Mouse (Mus musculus) embryonic fibroblast, embryonic 13.5 days (primary cell): ENCODE data around the gene Upb1. TPM values are rescaled to one million over a fixed set of nuclear protein-coding genes. Genes with fewer than 3 reads are reported as not detected.
"Not testable (repeated sequence)": the region's sequence is repeated elsewhere in the genome, so short reads cannot be mapped to it uniquely, and the experiment has no call there.

Experiments used
- H3K27ac ChIP-seq: 2 replicates; pipeline ENCODE4 v1.5.1; 2012; ENCODE audit warnings: low read length, control low read depth, inconsistent platforms; ENCODE audit not compliant: insufficient read depth
- H3K4me1 ChIP-seq: 2 replicates; pipeline ENCODE4 v1.6.1; 2011; ENCODE audit warnings: low read length; ENCODE audit not compliant: control insufficient read depth, insufficient read depth
- H3K4me3 ChIP-seq: 2 replicates; pipeline ENCODE4 v1.5.1; 2011; ENCODE audit warnings: mild to moderate bottlenecking, control low read depth, low read length; ENCODE audit not compliant: insufficient read depth
- CTCF ChIP-seq: IDR thresholded peaks from 2 replicates; pipeline ENCODE4 v1.5.1; 2011; ENCODE audit warnings: mild to moderate bottlenecking, control low read depth, low read length, moderate library complexity, borderline replicate concordance; ENCODE audit not compliant: insufficient read depth
- POLR2A ChIP-seq: IDR thresholded peaks from 2 replicates; pipeline ENCODE4 v1.6.1; 2011; ENCODE audit warnings: low read depth, mild to moderate bottlenecking, control low read depth, low read length, moderate library complexity
- polyA plus RNA-seq: library from polyadenylated mRNA; stranded (reverse); fragments of >200 nt; gene quantifications from 2 replicates; pipeline ENCODE4 v1.2.4, GENCODE M21; 2011; ENCODE audit warnings: low read depth; ENCODE audit not compliant: missing spikeins, insufficient read length

Gene Upb1
- not detected in 2 replicates for polyA plus RNA-seq

- Histone ChIP-seq H3K27ac (no peak within 1 kb of the TSS), H3K4me3 (no peak within 1 kb of the TSS), H3K4me1 (no peaks in the 10 kb centered on the region)
- no peak for TF ChIP-seq POLR2A
- no peak for TF ChIP-seq CTCF
Measured at GRCm38 (mm10) chr10:75400958-75401357, at the start of gene Upb1. Gene Upb1, plus strand, starts transcription at chr10:75401115.

GRCm38 (mm10) chr10:75352541-75352940 is 48.4 kb upstream of the Upb1 start:
- TF ChIP-seq POLR2A (no peak), CTCF (no peak)
- H3K4me1 ChIP-seq, result no peaks in the 10 kb centered on the region
- H3K4me3 ChIP-seq, result no peak overlapping the region
- no peak overlapping the region for H3K27ac ChIP-seq

- not testable (repeated sequence) for H3K27ac ChIP-seq, H3K4me1 ChIP-seq, H3K4me3 ChIP-seq
Measured at GRCm38 (mm10) chr10:75353838-75354241, 47.1 kb upstream of the Upb1 start.

GRCm38 (mm10) chr10:75355341-75355740 is 45.6 kb upstream of the Upb1 start:
- TF ChIP-seq POLR2A (no peak), CTCF (no peak)

GRCm38 (mm10) chr10:75364214-75364690 is 36.7 kb upstream of the Upb1 start:
- not testable (repeated sequence) for H3K4me1 ChIP-seq, H3K27ac ChIP-seq, H3K4me3 ChIP-seq

More at GRCm38 (mm10) chr10:75355341-75355740, 45.6 kb upstream of the Upb1 start:
- no peak overlapping the region for H3K27ac ChIP-seq
- no peak overlapping the region for H3K4me3 ChIP-seq
- H3K4me1 ChIP-seq, result no peaks in the 10 kb centered on the region

GRCm38 (mm10) chr10:75364796-75365195 is 36.1 kb upstream of the Upb1 start:
- Histone ChIP-seq H3K4me3 (no peak overlapping the region), H3K27ac (no peak overlapping the region), H3K4me1 (no peaks in the 10 kb centered on the region)
- TF ChIP-seq CTCF (no peak), POLR2A (no peak)

- TF ChIP-seq CTCF (no peak), POLR2A (no peak)
- Histone ChIP-seq H3K27ac (no peak overlapping the region), H3K4me1 (no peaks in the 10 kb centered on the region), H3K4me3 (no peak overlapping the region)
Measured at GRCm38 (mm10) chr10:75365231-75365633, 35.7 kb upstream of the Upb1 start.

GRCm38 (mm10) chr10:75373655-75374351 is 27.1 kb upstream of the Upb1 start:
- H3K4me3 ChIP-seq, H3K4me1 ChIP-seq, H3K27ac ChIP-seq: not testable (repeated sequence)

- H3K27ac ChIP-seq, result no peak overlapping the region
- H3K4me3 ChIP-seq, result no peak overlapping the region
- no peak for TF ChIP-seq CTCF
- no peaks in the 10 kb centered on the region for H3K4me1 ChIP-seq
Measured at GRCm38 (mm10) chr10:75378688-75379087, 22.2 kb upstream of the Upb1 start.

- H3K4me3 ChIP-seq, result no peak overlapping the region
- TF ChIP-seq POLR2A, result no peak
- H3K4me1 ChIP-seq, result no peaks in the 10 kb centered on the region
- H3K27ac ChIP-seq, result no peak overlapping the region
Measured at GRCm38 (mm10) chr10:75390156-75390555, 10.8 kb upstream of the Upb1 start.

GRCm38 (mm10) chr10:75390832-75391231 is 10.1 kb upstream of the Upb1 start:
- TF ChIP-seq POLR2A (no peak), CTCF (no peak)
- no peak overlapping the region for H3K4me3 ChIP-seq
- H3K4me1 ChIP-seq, result no peaks in the 10 kb centered on the region
- H3K27ac ChIP-seq, result no peak overlapping the region
